Mouse (Mus musculus) ovary, adult 10 weeks (tissue): ENCODE data around the gene Lsp1. TPM values are rescaled to one million over a fixed set of nuclear protein-coding genes. Genes with fewer than 3 reads are reported as not detected.

Source experiments
- polyA plus RNA-seq: library from polyadenylated mRNA; stranded (reverse); fragments of 350-450 nt; fragmentation: Illumina TruSeq; extraction: RNeasy Lipid Tissue Mini Kit (QIAGEN cat#74804); gene quantifications from one replicate; pipeline ENCODE4 v1.2.3, GENCODE M21; 2014

The Lsp1 gene
- 8.0 TPM for polyA plus RNA-seq

DNA sequence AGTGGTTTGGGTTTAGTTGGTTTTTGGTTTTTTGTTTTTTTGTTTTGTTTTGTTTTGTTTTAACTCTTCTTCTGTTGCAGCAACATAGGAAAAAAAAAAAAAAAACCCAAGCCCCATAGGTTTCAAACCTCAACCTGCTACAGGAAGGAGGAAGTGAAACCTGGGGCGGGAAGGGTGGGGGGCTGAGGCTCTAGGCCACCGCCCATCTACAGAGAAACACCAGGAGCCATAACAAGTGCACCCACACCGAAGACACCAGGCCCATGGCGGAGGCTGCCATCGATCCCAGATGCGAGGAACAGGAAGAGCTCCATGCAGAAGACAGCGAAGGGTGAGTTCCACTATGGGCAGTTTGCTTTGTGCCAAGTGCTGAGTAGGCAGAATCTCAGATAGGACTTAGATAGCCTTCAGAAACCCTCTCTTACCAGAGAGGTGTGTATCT lies at the start of gene Lsp1:
TSS of gene Lsp1 (plus strand) at position 174 of the 442 bp plus-strand sequence.

DNA sequence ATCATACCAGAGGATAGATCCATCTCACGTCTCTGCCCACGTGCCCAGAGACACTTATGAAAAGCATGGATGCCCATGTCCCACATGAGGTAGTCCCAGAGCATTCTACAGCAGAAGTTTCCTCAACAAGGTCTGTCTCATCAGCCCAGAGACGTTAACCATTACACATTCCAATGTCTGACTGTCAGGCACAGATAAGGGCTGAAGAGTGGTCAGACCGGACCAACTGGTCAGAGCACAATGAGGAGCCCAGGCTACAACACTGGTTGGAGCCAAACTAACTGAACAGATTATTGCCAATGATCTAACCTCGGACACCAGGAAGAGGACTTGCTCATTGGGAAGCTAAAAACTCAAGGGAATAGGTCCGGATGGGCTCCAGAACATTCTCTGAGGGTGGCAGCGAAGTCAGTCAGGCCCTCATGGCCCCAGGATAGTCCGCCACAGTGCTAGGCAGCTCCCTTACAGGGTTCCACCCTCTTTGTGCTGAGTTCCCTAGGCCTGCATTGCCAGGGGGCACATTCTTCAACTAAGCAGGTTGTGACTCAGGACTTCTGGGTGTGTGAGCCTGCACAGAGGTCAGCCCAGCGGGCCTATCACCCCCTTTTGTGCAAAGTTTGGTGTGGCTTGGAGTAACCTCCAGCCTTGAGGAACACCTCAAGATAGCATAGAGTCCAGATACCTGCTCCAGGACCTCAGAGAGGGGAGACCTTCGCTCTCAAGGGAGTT lies 26.3 kb upstream of the Lsp1 start, which contains the start of gene Syt8:
TSS of gene Syt8 (plus strand) at position 714 of the 729 bp plus-strand sequence.

DNA sequence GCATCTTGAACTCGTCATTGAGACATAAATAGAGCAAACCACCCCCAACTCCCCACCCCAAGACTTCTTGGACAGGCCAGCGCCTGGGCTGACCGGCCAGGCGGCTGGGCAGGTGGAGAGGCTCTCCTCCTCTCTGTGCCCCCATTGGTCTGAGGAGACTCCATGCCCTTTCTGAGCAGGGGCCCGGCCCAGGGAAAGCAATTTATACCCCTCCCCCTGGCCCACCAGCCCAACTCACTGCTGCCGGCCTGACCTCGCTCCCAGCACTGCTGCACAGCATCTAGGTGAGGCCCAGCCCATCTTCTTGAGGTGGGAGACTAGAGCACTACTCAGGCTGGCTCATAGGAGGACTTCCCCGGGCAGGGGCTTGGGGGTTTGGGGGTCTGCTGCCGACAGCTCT lies 19.0 kb upstream of the Lsp1 start, which contains the start of gene Tnni2:
TSS of gene Tnni2 (plus strand) at position 224 of the 400 bp plus-strand sequence.

DNA sequence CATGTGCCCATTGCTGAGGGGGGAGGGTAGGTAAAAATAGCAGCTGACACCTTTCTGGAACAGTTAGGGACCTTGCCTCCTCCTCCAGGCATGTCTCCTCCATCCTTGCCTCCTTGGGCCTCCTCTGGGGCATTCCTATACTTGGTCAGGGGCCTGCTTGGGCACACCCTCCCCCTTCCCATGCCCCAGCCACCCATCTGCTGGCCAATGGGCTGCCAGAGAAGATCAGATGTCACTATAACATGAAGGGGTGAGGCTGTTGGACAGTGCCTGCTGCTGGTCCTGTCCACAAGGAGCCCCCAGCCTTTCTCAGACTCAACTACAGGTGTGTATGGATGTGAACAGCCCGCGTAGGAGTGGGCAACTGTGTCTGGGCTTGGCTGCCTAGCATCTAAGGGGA lies 38.0 kb downstream of the Lsp1 start, which contains the start of gene Tnnt3:
TSS of gene Tnnt3 (plus strand) at position 262 of the 400 bp plus-strand sequence.

DNA sequence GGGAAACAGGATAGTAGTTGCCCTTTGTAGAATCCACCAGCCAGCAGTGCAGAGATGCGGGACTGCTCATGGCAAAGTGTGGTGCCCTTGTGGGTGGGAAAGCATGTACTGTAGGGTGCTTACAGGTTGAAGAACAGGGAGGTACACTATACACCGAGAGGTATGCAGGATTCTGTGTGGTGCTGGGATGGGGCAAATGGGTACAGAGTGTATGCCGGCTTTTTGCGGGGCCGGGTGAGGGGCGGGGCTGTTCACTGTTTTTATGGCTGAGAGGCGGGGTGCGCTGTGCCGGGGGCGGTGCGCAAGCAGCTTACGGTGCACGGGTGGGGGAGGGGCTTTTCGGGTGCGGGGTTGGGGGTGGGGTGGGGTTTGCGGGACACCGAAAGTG lies 72.1 kb downstream of the Lsp1 start, which contains the start of gene Mrpl23:
TSS of gene Mrpl23 (plus strand) at position 16 of the 388 bp plus-strand sequence.

Other genes with a start within 250 kb of the Lsp1 start
- not detected for gene Gm7579, start 248.9 kb upstream of the Lsp1 start, polyA plus RNA-seq
- gene Krtap5-5, start 230.8 kb upstream of the Lsp1 start, polyA plus RNA-seq, result not detected
- not detected for gene Gm40460, start 219.7 kb upstream of the Lsp1 start, polyA plus RNA-seq
- gene Gm2431, start 202.5 kb upstream of the Lsp1 start, polyA plus RNA-seq, result not detected
- gene Gm4559, start 186.4 kb upstream of the Lsp1 start, polyA plus RNA-seq, result not detected
- not detected for gene Krtap5-1, start 163.7 kb upstream of the Lsp1 start, polyA plus RNA-seq
- gene Krtap5-4, start 157.3 kb upstream of the Lsp1 start, polyA plus RNA-seq, result not detected
- not detected for gene Ifitm10, start 87.1 kb upstream of the Lsp1 start, polyA plus RNA-seq
- gene Gm49369, start 78.1 kb upstream of the Lsp1 start, polyA plus RNA-seq, result 29.8 TPM
- 23.6 TPM for gene Ctsd, start 72.8 kb upstream of the Lsp1 start, polyA plus RNA-seq
- gene Syt8, start 26.0 kb upstream of the Lsp1 start, polyA plus RNA-seq, result not detected
- gene Tnni2, start 19.0 kb upstream of the Lsp1 start, polyA plus RNA-seq, result not detected
- not detected for gene Tnnt3, start 38.0 kb downstream of the Lsp1 start, polyA plus RNA-seq
- 1.9 TPM for gene Mrpl23, start 71.9 kb downstream of the Lsp1 start, polyA plus RNA-seq
- gene Igf2, start 206.0 kb downstream of the Lsp1 start, polyA plus RNA-seq, result 16.8 TPM
- not detected for gene Gm49394, start 209.1 kb downstream of the Lsp1 start, polyA plus RNA-seq